Mouse (Mus musculus) neural tube, embryonic 13.5 days (tissue): ENCODE measurements around the gene Dnah8. TPM values are rescaled to one million over a fixed set of nuclear protein-coding genes. Genes with fewer than 3 reads are reported as not detected.

ENCODE experiments used
- ATAC-seq: fragments of 200-750 bp; cut with Nextera tagmentation; 2 replicates; pipeline ENCODE4 v1.8.0; 2017; ENCODE audit warnings: low read depth, mild to moderate bottlenecking, moderate TSS enrichment, moderate library complexity
- H3K27ac ChIP-seq: fragments of 300-500 bp; sonication (generic); replicated peaks from 2 replicates; pipeline ENCODE4 v1.5.1; 2015; ENCODE audit warnings: moderate library complexity, mild to moderate bottlenecking, inconsistent platforms
- H3K27me3 ChIP-seq: fragments of 300-500 bp; sonication (generic); 2 replicates; pipeline ENCODE4 v1.6.1; 2015; ENCODE audit warnings: mild to moderate bottlenecking, inconsistent platforms
- H3K36me3 ChIP-seq: fragments of 300-500 bp; sonication (generic); 2 replicates; pipeline ENCODE4 v1.6.1; 2015; ENCODE audit warnings: mild to moderate bottlenecking, inconsistent platforms
- H3K4me1 ChIP-seq: fragments of 300-500 bp; sonication (generic); replicated peaks from 2 replicates; pipeline ENCODE4 v1.6.1; 2015; ENCODE audit warnings: inconsistent platforms
- H3K4me2 ChIP-seq: fragments of 300-500 bp; sonication (generic); 2 replicates; pipeline ENCODE4 v1.6.1; 2015; ENCODE audit warnings: inconsistent platforms, mild to moderate bottlenecking, moderate library complexity
- H3K4me3 ChIP-seq: fragments of 300-500 bp; sonication (generic); 2 replicates; pipeline ENCODE4 v1.5.1; 2015; ENCODE audit warnings: mild to moderate bottlenecking, inconsistent platforms
- H3K9ac ChIP-seq: fragments of 300-500 bp; sonication (generic); 2 replicates; pipeline ENCODE4 v1.6.1; 2015; ENCODE audit warnings: moderate library complexity, mild to moderate bottlenecking, inconsistent platforms
- H3K9me3 ChIP-seq: fragments of 300-500 bp; sonication (generic); 2 replicates; pipeline ENCODE4 v1.6.1; 2016; ENCODE audit warnings: inconsistent platforms
- WGBS: fragments of 180-500 bp; shearing (Covaris S2); methylation state at CpG from one replicate; pipeline ENCODE4 v1.1.7; 2015; 5-methylcytosine and 5-hydroxymethylcytosine counted together
- polyA plus RNA-seq: library from polyadenylated mRNA; unstranded; fragments of >200 nt; fragmentation: Nextera tagmentation; extraction: Ambion mirVana; gene quantifications from 2 replicates; pipeline ENCODE4 v1.2.1, GENCODE M21; 2015

Dnah8 gene
- polyA plus RNA-seq, 1 experiment from 2014 or later = 1.2 TPM

DNA sequence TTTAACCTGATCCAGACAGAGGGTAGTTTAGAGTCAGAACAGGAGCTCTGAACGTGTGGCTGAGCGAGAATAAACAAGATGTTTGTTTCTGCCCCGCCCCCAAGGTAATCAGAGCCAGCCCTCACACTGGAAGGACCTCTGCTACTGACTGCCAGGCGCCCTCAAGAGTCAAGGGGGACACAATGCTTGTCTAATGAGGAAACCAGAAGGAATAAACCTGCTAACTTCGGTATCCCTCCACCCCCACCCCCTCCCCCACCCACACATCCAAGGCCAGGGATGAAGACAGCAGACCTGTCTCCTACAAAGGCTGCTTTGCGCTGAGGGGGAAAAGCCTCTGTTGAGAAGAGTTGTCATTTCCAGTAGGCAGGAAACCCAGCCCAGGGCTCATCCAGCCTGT, 29.3 kb upstream of the Dnah8 start:
- 63% methylated on average over 6 of the region's 6 CpGs for WGBS

DNA sequence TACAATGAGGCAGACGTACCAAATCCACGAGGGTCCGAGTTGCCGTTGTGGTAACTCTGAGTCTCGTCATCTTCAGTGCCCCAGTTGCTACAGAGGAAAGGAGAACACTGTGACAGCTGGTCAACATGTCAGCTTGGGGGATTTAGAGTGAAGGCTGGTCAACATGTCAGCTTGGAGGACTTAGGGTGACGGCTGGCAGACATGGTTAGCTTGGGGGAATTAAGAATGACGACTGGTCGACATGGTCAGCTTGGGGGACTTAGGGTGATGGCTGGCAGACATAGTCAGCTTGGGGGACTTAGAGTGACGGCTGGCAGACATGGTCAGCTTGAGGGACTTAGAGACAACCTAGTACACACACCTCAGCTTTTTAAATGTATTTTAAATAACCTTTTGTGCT, 26.4 kb upstream of the Dnah8 start:
- ATAC-seq = no peak
- Histone ChIP-seq H3K36me3 (peaks cover 57% of the 10 kb centered on the region), H3K4me1 (no peaks in the 10 kb centered on the region), H3K9ac (no peak overlapping the region), H3K27ac (no peak overlapping the region), H3K27me3 (no peaks in the 10 kb centered on the region), H3K9me3 (no peaks in the 10 kb centered on the region), H3K4me3 (no peak overlapping the region), H3K4me2 (no peak overlapping the region)
- 94% methylated on average over 9 of the region's 9 CpGs for WGBS

More for the DNA sequence above, 29.3 kb upstream of the Dnah8 start:
- 0 out of 2 replicates have a peak overlapping the region, but pooled peaks have one; percentile 5 for H3K27ac ChIP-seq
- H3K27me3 ChIP-seq = no peaks in the 10 kb centered on the region
- H3K36me3 ChIP-seq = peaks cover 42% of the 10 kb centered on the region
- no peak for ATAC-seq
- H3K9me3 ChIP-seq = no peaks in the 10 kb centered on the region
- H3K9ac ChIP-seq = no peak overlapping the region
- peaks cover 10% of the 10 kb centered on the region for H3K4me1 ChIP-seq
- no peak overlapping the region for H3K4me3 ChIP-seq
- H3K4me2 ChIP-seq = no peak overlapping the region

- H3K4me3 ChIP-seq = no peak overlapping the region
- peaks cover 57% of the 10 kb centered on the region for H3K36me3 ChIP-seq
- no peaks in the 10 kb centered on the region for H3K27me3 ChIP-seq
- H3K9ac ChIP-seq = no peak overlapping the region
- no peaks in the 10 kb centered on the region for H3K9me3 ChIP-seq
- no peak overlapping the region for H3K27ac ChIP-seq
- H3K4me1 ChIP-seq = no peaks in the 10 kb centered on the region
- ATAC-seq = no peak
- WGBS = 74% methylated on average over 5 of the region's 5 CpGs
- no peak overlapping the region for H3K4me2 ChIP-seq
Observed at GRCm38 (mm10) chr17:30598300-30598699, 25.9 kb upstream of the Dnah8 start.

DNA sequence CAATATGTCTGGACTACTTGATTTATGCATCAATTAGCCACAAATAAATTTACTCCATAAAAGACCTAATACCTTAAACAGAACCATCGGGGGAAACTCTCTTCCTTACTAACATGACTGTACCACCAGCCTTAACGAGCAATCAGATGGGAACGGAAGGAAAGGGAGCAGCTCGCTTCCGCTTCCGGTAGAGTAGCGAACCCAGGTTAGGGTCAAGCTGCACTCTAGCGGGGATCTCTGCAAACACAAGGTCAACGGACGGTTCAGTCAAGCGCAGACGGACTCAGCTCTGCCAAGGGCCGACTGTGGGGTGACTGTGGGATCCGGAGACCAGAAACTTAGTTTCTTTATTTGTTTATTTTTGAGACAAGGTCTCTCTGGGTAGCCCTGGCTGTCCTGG, 22.0 kb upstream of the Dnah8 start:
- no peak overlapping the region for H3K4me3 ChIP-seq
- H3K9ac ChIP-seq = no peak overlapping the region
- H3K36me3 ChIP-seq = peaks cover 44% of the 10 kb centered on the region
- H3K27ac ChIP-seq = no peak overlapping the region
- ATAC-seq = no peak
- WGBS = 94% methylated on average over 14 of the region's 14 CpGs
- no peaks in the 10 kb centered on the region for H3K27me3 ChIP-seq
- peaks cover 5% of the 10 kb centered on the region; the same call in 1 of the 2 replicates for H3K4me1 ChIP-seq
- H3K4me2 ChIP-seq = no peak overlapping the region
- H3K9me3 ChIP-seq = no peaks in the 10 kb centered on the region

DNA sequence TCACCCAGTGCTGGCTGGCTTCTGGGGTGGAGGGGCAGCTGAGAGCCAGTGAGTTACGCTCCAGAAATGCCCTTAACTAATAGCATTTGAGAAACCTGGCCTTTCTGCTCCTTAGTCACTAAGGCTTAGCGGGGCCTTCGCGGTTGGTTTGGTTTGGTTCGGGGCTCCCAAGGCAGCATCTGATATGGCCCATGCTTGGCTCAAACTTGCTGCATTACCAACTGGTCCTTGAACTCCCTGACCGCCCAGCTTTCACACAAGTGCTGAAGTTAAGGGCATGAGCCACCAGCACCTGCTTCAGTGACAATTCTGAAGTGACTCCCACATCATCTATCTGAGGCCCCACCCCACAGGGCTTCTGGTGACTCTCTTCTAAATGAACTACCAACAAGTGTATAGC, 19.9 kb upstream of the Dnah8 start:
- no peak for ATAC-seq

DNA sequence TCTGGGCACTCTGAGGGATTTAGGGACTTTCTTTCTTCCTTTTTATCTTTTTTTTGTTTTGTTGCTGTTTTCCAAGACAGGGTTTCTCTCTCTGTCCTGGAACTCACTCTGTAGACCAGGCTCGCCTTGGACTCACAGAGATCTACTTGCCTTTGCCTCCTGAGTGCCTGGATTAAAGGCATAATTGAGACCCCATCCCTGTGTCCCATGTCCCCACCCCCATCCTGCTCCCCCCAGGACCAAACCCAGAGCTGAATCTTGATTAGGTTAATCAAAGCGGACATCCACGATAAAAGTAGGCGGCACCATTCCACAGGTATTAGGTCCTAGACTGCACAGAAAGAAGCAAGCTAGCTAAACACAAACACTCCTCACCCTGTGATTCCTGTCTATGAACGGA, 19.2 kb upstream of the Dnah8 start:
- WGBS = 86% methylated on average over 5 of the region's 5 CpGs
- H3K4me2 ChIP-seq = no peak overlapping the region
- no peak overlapping the region for H3K9ac ChIP-seq
- no peak overlapping the region for H3K4me3 ChIP-seq
- H3K9me3 ChIP-seq = no peaks in the 10 kb centered on the region
- H3K4me1 ChIP-seq = peaks cover 19% of the 10 kb centered on the region
- no peak overlapping the region for H3K27ac ChIP-seq
- H3K36me3 ChIP-seq = peaks cover 23% of the 10 kb centered on the region
- no peak for ATAC-seq
- no peaks in the 10 kb centered on the region for H3K27me3 ChIP-seq

More for the DNA sequence above, 19.9 kb upstream of the Dnah8 start:
- peaks cover 19% of the 10 kb centered on the region for H3K4me1 ChIP-seq
- peaks cover 28% of the 10 kb centered on the region for H3K36me3 ChIP-seq
- WGBS = 93% methylated on average over 6 of the region's 6 CpGs
- no peaks in the 10 kb centered on the region for H3K27me3 ChIP-seq
- H3K9ac ChIP-seq = no peak overlapping the region
- no peak overlapping the region for H3K4me2 ChIP-seq
- H3K4me3 ChIP-seq = no peak overlapping the region
- no peaks in the 10 kb centered on the region for H3K9me3 ChIP-seq
- H3K27ac ChIP-seq = no peak overlapping the region

- no peak overlapping the region for H3K27ac ChIP-seq
- H3K4me2 ChIP-seq = no peak overlapping the region
- ATAC-seq = no peak
- H3K9me3 ChIP-seq = no peaks in the 10 kb centered on the region
- peaks cover 19% of the 10 kb centered on the region for H3K36me3 ChIP-seq
- H3K4me1 ChIP-seq = peaks cover 25% of the 10 kb centered on the region
- H3K9ac ChIP-seq = no peak overlapping the region
- no peaks in the 10 kb centered on the region for H3K27me3 ChIP-seq
- 91% methylated on average over 11 of the region's 11 CpGs for WGBS
- no peak overlapping the region for H3K4me3 ChIP-seq
Observed at GRCm38 (mm10) chr17:30606206-30606605, 17.9 kb upstream of the Dnah8 start.

DNA sequence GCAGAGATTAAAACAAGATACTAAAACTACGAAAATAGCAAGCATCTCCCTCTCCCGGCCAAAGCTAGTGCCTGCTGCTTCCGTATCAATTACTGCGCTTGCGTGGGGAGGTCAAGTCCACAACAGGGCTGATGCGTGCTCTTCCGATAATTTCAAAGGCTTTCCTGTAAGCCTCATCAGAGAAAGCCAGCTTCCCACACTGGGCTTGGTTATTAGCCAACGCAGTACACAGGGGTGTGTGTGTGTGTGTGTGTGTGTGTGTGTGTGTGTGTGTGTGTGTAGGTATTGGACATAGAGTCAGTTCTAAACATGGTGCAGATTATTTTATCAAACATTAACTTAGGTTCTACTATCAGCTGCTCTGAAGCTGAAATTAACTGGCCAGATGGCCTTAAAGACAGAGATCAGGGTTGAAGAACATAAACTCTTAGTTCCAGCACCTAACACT, 17.5 kb upstream of the Dnah8 start:
- Histone ChIP-seq H3K4me3 (no peak overlapping the region), H3K36me3 (peaks cover 15% of the 10 kb centered on the region), H3K27ac (no peak overlapping the region), H3K9me3 (no peaks in the 10 kb centered on the region), H3K9ac (no peak overlapping the region), H3K27me3 (no peaks in the 10 kb centered on the region), H3K4me1 (peaks cover 30% of the 10 kb centered on the region), H3K4me2 (no peak overlapping the region)
- WGBS = 92% methylated on average over 8 of the region's 8 CpGs
- no peak for ATAC-seq

DNA sequence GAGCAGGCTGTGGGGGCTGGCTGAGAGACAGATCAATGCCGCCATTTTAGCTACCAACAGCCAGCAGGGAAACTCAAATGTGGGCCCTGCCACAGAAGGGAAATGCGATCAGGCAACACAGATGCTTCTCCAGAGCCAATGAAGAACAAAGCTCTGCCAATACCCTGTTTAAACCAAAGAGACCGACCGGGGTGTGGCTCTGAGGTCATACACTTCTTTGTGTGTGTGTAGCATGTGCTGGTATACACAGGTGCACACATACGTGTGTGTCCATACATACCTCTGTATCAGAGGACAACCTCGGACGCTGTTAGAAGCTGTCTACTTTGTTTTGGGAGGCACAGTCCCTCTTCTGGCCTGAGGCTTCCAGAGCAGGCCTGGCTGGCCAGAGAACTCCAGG, 16.8 kb upstream of the Dnah8 start:
- ATAC-seq = no peak
- WGBS = 86% methylated on average over 7 of the region's 7 CpGs

GRCm38 (mm10) chr17:30607909-30608495, 16.2 kb upstream of the Dnah8 start:
- 32% methylated on average over 8 of the region's 8 CpGs for WGBS
- H3K27ac ChIP-seq = 0 out of 2 replicates have a peak overlapping the region, but pooled peaks have one; percentile 13
- no peaks in the 10 kb centered on the region for H3K27me3 ChIP-seq
- H3K9me3 ChIP-seq = no peaks in the 10 kb centered on the region
- peaks cover 34% of the 10 kb centered on the region for H3K4me1 ChIP-seq
- no peak overlapping the region for H3K4me3 ChIP-seq
- ATAC-seq = no peak
- peaks cover 2% of the 10 kb centered on the region for H3K36me3 ChIP-seq
- H3K4me2 ChIP-seq = no peak overlapping the region
- no peak overlapping the region for H3K9ac ChIP-seq

More for the DNA sequence above, 16.8 kb upstream of the Dnah8 start:
- Histone ChIP-seq H3K9ac (no peak overlapping the region), H3K4me2 (no peak overlapping the region), H3K4me3 (no peak overlapping the region), H3K36me3 (peaks cover 9% of the 10 kb centered on the region), H3K27me3 (no peaks in the 10 kb centered on the region), H3K9me3 (no peaks in the 10 kb centered on the region), H3K4me1 (peaks cover 34% of the 10 kb centered on the region), H3K27ac (0 out of 2 replicates have a peak overlapping the region, but pooled peaks have one; percentile 11)

GRCm38 (mm10) chr17:30609305-30609979, 14.7 kb upstream of the Dnah8 start:
- Histone ChIP-seq H3K4me1 (peaks cover 34% of the 10 kb centered on the region), H3K27ac (no peak overlapping the region), H3K4me2 (no peak overlapping the region), H3K36me3 (no peaks in the 10 kb centered on the region), H3K9ac (no peak overlapping the region), H3K9me3 (no peaks in the 10 kb centered on the region), H3K4me3 (no peak overlapping the region), H3K27me3 (no peaks in the 10 kb centered on the region)
- ATAC-seq = no peak
- WGBS = 84% methylated on average over 16 of the region's 16 CpGs

GRCm38 (mm10) chr17:30609980-30610307, 14.2 kb upstream of the Dnah8 start:
- ATAC-seq = no peak
- H3K4me2 ChIP-seq = no peak overlapping the region
- H3K4me1 ChIP-seq = peaks cover 34% of the 10 kb centered on the region
- no peaks in the 10 kb centered on the region for H3K27me3 ChIP-seq
- WGBS = 95% methylated on average over 5 of the region's 5 CpGs
- no peak overlapping the region for H3K9ac ChIP-seq
- H3K4me3 ChIP-seq = no peak overlapping the region
- H3K27ac ChIP-seq = no peak overlapping the region
- H3K9me3 ChIP-seq = no peaks in the 10 kb centered on the region
- H3K36me3 ChIP-seq = no peaks in the 10 kb centered on the region

DNA sequence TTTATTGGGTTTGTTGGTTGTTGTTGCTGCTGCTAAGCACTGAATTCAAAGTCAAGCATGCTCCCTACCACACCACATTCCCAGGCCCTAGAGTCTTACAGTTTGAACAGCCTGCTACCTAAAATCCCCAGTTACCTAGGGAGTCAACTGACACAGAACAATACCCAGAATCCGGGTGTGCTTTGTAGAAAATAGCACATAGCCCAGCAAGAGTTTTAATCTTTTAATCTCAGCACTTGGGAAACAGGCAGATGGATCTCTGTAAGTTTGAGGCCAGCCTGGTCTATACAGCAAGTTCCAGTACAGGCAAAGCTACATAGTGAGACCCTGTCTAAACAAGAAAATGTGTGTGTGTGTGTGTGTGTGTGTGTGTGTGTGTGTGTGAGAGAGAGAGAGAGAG, 13.4 kb upstream of the Dnah8 start:
- no peaks in the 10 kb centered on the region for H3K27me3 ChIP-seq
- H3K9me3 ChIP-seq = no peaks in the 10 kb centered on the region
- H3K9ac ChIP-seq = no peak overlapping the region
- H3K4me3 ChIP-seq = no peak overlapping the region
- peaks cover 34% of the 10 kb centered on the region for H3K4me1 ChIP-seq
- ATAC-seq = no peak
- no peaks in the 10 kb centered on the region for H3K36me3 ChIP-seq
- H3K27ac ChIP-seq = no peak overlapping the region
- H3K4me2 ChIP-seq = no peak overlapping the region
- 80% methylated on average over 1 of the region's 1 CpGs for WGBS
